Mouse (Mus musculus): Measurements from ENCODE around the gene Pomgnt1. TPM values are rescaled to one million over a fixed set of nuclear protein-coding genes. Genes with fewer than 3 reads are reported as not detected.
A peak's percentile ranks its signal among the peaks of the same experiment; 100 is the strongest.

Gene Pomgnt1
- polyA plus RNA-seq, 1 experiment, result 40.1 TPM

GRCm38 (mm10) chr4:116077240-116078095, 46.2 kb upstream of the Pomgnt1 start:
- 69% methylated on average over 3 of the region's 3 CpGs for WGBS
- peak overlapping the region; percentile 91; the same call in 1 of the 2 replicates for H3K4me3 ChIP-seq (ENCODE audit: control insufficient read depth, insufficient read depth, low read length)
- peaks cover 9% of the 10 kb centered on the region for H3K36me3 ChIP-seq (ENCODE audit: control insufficient read depth, insufficient read depth, low read length)
- peaks cover 15% of the 10 kb centered on the region for H3K4me1 ChIP-seq (replicated peaks; ENCODE audit: control insufficient read depth, insufficient read depth, low read length)
- TF ChIP-seq CTCF (IDR thresholded peaks at IDR 0.05; ENCODE audit: borderline replicate concordance, control insufficient read depth, extremely low read depth, insufficient read depth, low read length, poor library complexity), result no peak
- no peak for TF ChIP-seq POLR2A (IDR thresholded peaks at IDR 0.05; ENCODE audit: control insufficient read depth, extremely low read depth, insufficient read depth, low read length, poor library complexity)
- no peaks in the 10 kb centered on the region for H3K27me3 ChIP-seq (ENCODE audit: control insufficient read depth, insufficient read depth, low read length)
- no peak for DNase-seq
- no peak overlapping the region for H3K27ac ChIP-seq (ENCODE audit: control insufficient read depth, insufficient read depth, low read length)

GRCm38 (mm10) chr4:116088510-116089249, 35.0 kb upstream of the Pomgnt1 start:
- Histone ChIP-seq H3K4me1 (replicated peaks; ENCODE audit: control insufficient read depth, insufficient read depth, low read length) (peaks cover 9% of the 10 kb centered on the region), H3K4me3 (ENCODE audit: control insufficient read depth, insufficient read depth, low read length) (no peak overlapping the region), H3K27me3 (ENCODE audit: control insufficient read depth, insufficient read depth, low read length) (no peaks in the 10 kb centered on the region), H3K36me3 (ENCODE audit: control insufficient read depth, insufficient read depth, low read length) (peaks cover 16% of the 10 kb centered on the region), H3K27ac (ENCODE audit: control insufficient read depth, insufficient read depth, low read length) (no peak overlapping the region)
- DNase-seq, result peak; percentile 4
- 78% methylated on average over 23 of the region's 23 CpGs for WGBS
- TF ChIP-seq POLR2A (IDR thresholded peaks at IDR 0.05; ENCODE audit: control insufficient read depth, extremely low read depth, insufficient read depth, low read length, poor library complexity), result no peak
- TF ChIP-seq CTCF (IDR thresholded peaks at IDR 0.05; ENCODE audit: borderline replicate concordance, control insufficient read depth, extremely low read depth, insufficient read depth, low read length, poor library complexity), result no peak

GRCm38 (mm10) chr4:116096291-116096690, 27.3 kb upstream of the Pomgnt1 start:
- H3K4me1 ChIP-seq (replicated peaks; ENCODE audit: control insufficient read depth, insufficient read depth, low read length), result no peaks in the 10 kb centered on the region
- no peaks in the 10 kb centered on the region for H3K27me3 ChIP-seq (ENCODE audit: control insufficient read depth, insufficient read depth, low read length)
- H3K36me3 ChIP-seq (ENCODE audit: control insufficient read depth, insufficient read depth, low read length), result peaks cover 60% of the 10 kb centered on the region
- H3K27ac ChIP-seq (ENCODE audit: control insufficient read depth, insufficient read depth, low read length), result no peak overlapping the region
- WGBS, result 92% methylated on average over 10 of the region's 10 CpGs
- DNase-seq, result no peak
- no peak overlapping the region for H3K4me3 ChIP-seq (ENCODE audit: control insufficient read depth, insufficient read depth, low read length)
- no peak for TF ChIP-seq CTCF (IDR thresholded peaks at IDR 0.05; ENCODE audit: borderline replicate concordance, control insufficient read depth, extremely low read depth, insufficient read depth, low read length, poor library complexity)
- TF ChIP-seq POLR2A (IDR thresholded peaks at IDR 0.05; ENCODE audit: control insufficient read depth, extremely low read depth, insufficient read depth, low read length, poor library complexity), result no peak

GRCm38 (mm10) chr4:116097211-116097610, 26.4 kb upstream of the Pomgnt1 start:
- TF ChIP-seq POLR2A (IDR thresholded peaks at IDR 0.05; ENCODE audit: control insufficient read depth, extremely low read depth, insufficient read depth, low read length, poor library complexity), result no peak
- TF ChIP-seq CTCF (IDR thresholded peaks at IDR 0.05; ENCODE audit: borderline replicate concordance, control insufficient read depth, extremely low read depth, insufficient read depth, low read length, poor library complexity), result no peak
- Histone ChIP-seq H3K27ac (ENCODE audit: control insufficient read depth, insufficient read depth, low read length) (no peak overlapping the region), H3K4me3 (ENCODE audit: control insufficient read depth, insufficient read depth, low read length) (no peak overlapping the region), H3K4me1 (replicated peaks; ENCODE audit: control insufficient read depth, insufficient read depth, low read length) (no peaks in the 10 kb centered on the region), H3K27me3 (ENCODE audit: control insufficient read depth, insufficient read depth, low read length) (no peaks in the 10 kb centered on the region), H3K36me3 (ENCODE audit: control insufficient read depth, insufficient read depth, low read length) (peaks cover 60% of the 10 kb centered on the region)
- WGBS, result 90% methylated on average over 8 of the region's 8 CpGs
- no peak for DNase-seq

DNA sequence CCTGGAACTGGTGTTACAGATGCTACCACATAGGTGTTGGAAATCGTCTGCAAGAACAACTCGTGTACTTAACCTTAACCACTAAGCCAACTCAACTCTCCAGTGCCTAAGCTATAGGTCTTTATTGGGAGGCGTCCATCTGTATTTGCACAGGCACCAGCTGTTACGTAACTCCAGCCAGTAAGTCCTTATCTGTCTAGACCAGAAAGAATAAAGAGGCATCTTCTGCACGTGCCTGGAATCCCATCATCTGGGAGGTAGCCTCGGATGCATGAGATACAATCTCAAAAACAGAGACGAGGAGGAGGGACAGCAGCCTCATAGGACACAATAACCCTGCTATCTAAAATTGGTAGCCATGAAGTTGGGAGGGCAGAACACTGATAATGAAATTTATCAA, 22.7 kb upstream of the Pomgnt1 start:
- H3K4me3 ChIP-seq (ENCODE audit: control insufficient read depth, insufficient read depth, low read length), result no peak overlapping the region
- no peak for DNase-seq
- WGBS, result 92% methylated on average over 7 of the region's 7 CpGs
- peaks cover 45% of the 10 kb centered on the region for H3K36me3 ChIP-seq (ENCODE audit: control insufficient read depth, insufficient read depth, low read length)
- H3K27me3 ChIP-seq (ENCODE audit: control insufficient read depth, insufficient read depth, low read length), result no peaks in the 10 kb centered on the region
- no peaks in the 10 kb centered on the region for H3K4me1 ChIP-seq (replicated peaks; ENCODE audit: control insufficient read depth, insufficient read depth, low read length)
- no peak overlapping the region for H3K27ac ChIP-seq (ENCODE audit: control insufficient read depth, insufficient read depth, low read length)
- TF ChIP-seq POLR2A (IDR thresholded peaks at IDR 0.05; ENCODE audit: control insufficient read depth, extremely low read depth, insufficient read depth, low read length, poor library complexity), result no peak
- TF ChIP-seq CTCF (IDR thresholded peaks at IDR 0.05; ENCODE audit: borderline replicate concordance, control insufficient read depth, extremely low read depth, insufficient read depth, low read length, poor library complexity), result no peak

DNA sequence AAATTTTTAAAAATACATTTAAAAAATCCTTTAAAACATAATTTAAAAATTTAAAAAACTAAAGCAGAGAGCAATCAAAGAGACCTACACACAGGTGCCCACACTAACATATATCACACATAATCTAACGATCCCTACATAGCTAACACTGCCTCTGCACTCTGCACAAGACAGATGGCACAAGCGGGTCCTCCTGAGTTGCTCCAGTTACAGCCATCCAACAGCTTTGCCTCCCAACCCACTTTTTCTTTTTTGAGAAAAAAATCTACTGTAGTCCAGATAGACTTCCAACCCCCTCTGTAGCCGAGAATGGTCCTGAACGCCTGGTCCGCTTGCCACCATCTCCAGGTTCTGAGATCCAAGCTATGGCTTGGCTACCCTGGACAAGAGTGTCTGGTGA, 18.4 kb upstream of the Pomgnt1 start:
- H3K36me3 ChIP-seq (ENCODE audit: control insufficient read depth, insufficient read depth, low read length), result peaks cover 11% of the 10 kb centered on the region; the same call in 1 of the 2 replicates
- DNase-seq, result no peak
- no peak for TF ChIP-seq POLR2A (IDR thresholded peaks at IDR 0.05; ENCODE audit: control insufficient read depth, extremely low read depth, insufficient read depth, low read length, poor library complexity)
- TF ChIP-seq CTCF (IDR thresholded peaks at IDR 0.05; ENCODE audit: borderline replicate concordance, control insufficient read depth, extremely low read depth, insufficient read depth, low read length, poor library complexity), result no peak
- no peaks in the 10 kb centered on the region for H3K4me1 ChIP-seq (replicated peaks; ENCODE audit: control insufficient read depth, insufficient read depth, low read length)
- H3K4me3 ChIP-seq (ENCODE audit: control insufficient read depth, insufficient read depth, low read length), result no peak overlapping the region
- H3K27me3 ChIP-seq (ENCODE audit: control insufficient read depth, insufficient read depth, low read length), result no peaks in the 10 kb centered on the region
- WGBS, result 97% methylated on average over 5 of the region's 5 CpGs
- no peak overlapping the region for H3K27ac ChIP-seq (ENCODE audit: control insufficient read depth, insufficient read depth, low read length)
